Mouse (Mus musculus) E14TG2a.4 (cell line): ENCODE measurements around the gene Sh3d21.

Experiments
- CTCF ChIP-seq: conservative IDR thresholded peaks from 2 replicates; pipeline ENCODE4 v1.5.1; 2014; ENCODE audit warnings: low read length
- NANOG ChIP-seq: IDR thresholded peaks from 2 replicates; pipeline ENCODE4 v1.6.1; 2014; ENCODE audit warnings: borderline replicate concordance, low read length, mixed read lengths
- POU5F1 ChIP-seq: IDR thresholded peaks from 2 replicates; pipeline ENCODE4 v1.6.1; 2014; ENCODE audit warnings: low read length, borderline replicate concordance

GRCm38 (mm10) chr4:126147533-126148160 lies 15.6 kb downstream of the Sh3d21 start, which contains the start of gene Eva1b:
- TF ChIP-seq CTCF, result no peak
- no peak for TF ChIP-seq NANOG
- no peak for TF ChIP-seq POU5F1
